Mouse (Mus musculus) hindbrain, postnatal 0 days (tissue): Measurements from ENCODE around the gene Cbl. TPM values are rescaled to one million over a fixed set of nuclear protein-coding genes. Genes with fewer than 3 reads are reported as not detected.

Experiments used
- ATAC-seq: fragments of 200-750 bp; cut with Nextera tagmentation; 2 replicates; pipeline ENCODE4 v1.8.0; 2017; ENCODE audit warnings: mild to moderate bottlenecking, moderate TSS enrichment, moderate library complexity
- DNase-seq: peaks from one replicate; pipeline ENCODE4 v3.0.0-alpha.2; 2015; ENCODE audit warnings: low spot score
- H3K27ac ChIP-seq: fragments of 300-500 bp; sonication (generic); 2 replicates; pipeline ENCODE4 v1.5.1; 2014; ENCODE audit warnings: mild to moderate bottlenecking
- H3K27me3 ChIP-seq: fragments of 300-500 bp; sonication (generic); 2 replicates; pipeline ENCODE4 v1.6.1; 2014; ENCODE audit warnings: low read length, mixed read lengths; ENCODE audit not compliant: insufficient read depth
- H3K36me3 ChIP-seq: fragments of 300-500 bp; sonication (generic); 2 replicates; pipeline ENCODE4 v1.6.1; 2014; ENCODE audit warnings: low read length, mixed read lengths; ENCODE audit not compliant: insufficient read depth
- H3K4me1 ChIP-seq: fragments of 300-500 bp; sonication (generic); 2 replicates; pipeline ENCODE4 v1.6.1; 2014; ENCODE audit warnings: antibody characterized with exemption, low read length, mixed read lengths; ENCODE audit not compliant: insufficient read depth
- H3K4me2 ChIP-seq: fragments of 300-500 bp; sonication (generic); 2 replicates; pipeline ENCODE4 v1.6.1; 2014; ENCODE audit warnings: low read depth, mild to moderate bottlenecking, low read length, moderate library complexity, mixed read lengths
- H3K4me3 ChIP-seq: fragments of 300-500 bp; sonication (generic); 2 replicates; pipeline ENCODE4 v1.5.1; 2014; ENCODE audit warnings: low read length
- H3K9ac ChIP-seq: fragments of 300-500 bp; sonication (generic); replicated peaks from 2 replicates; pipeline ENCODE4 v1.6.1; 2014; ENCODE audit warnings: mild to moderate bottlenecking, low read length, moderate library complexity, mixed read lengths
- H3K9me3 ChIP-seq: fragments of 300-500 bp; sonication (generic); 2 replicates; pipeline ENCODE4 v1.6.1; 2016; ENCODE audit warnings: low read length, mixed read lengths
- CTCF ChIP-seq: IDR thresholded peaks from 2 replicates; pipeline ENCODE4 v1.5.1; 2016; ENCODE audit warnings: antibody characterized with exemption, control low read depth, low read depth
- WGBS: fragments of 180-500 bp; shearing (Covaris S2); extraction: QIAGEN DNeasy Blood & Tissue Kit; methylation state at CpG from one replicate; pipeline ENCODE4 v1.1.7; 2014; 5-methylcytosine and 5-hydroxymethylcytosine counted together
- polyA plus RNA-seq: library from polyadenylated mRNA; unstranded; fragments of >200 nt; fragmentation: Nextera tagmentation; extraction: Ambion mirVana; gene quantifications from 2 replicates; pipeline ENCODE4 v1.2.1, GENCODE M21; 2015
- total RNA-seq: library from RNA; depleted of rRNA; stranded (reverse); fragments of >200 nt; gene quantifications from 2 replicates; pipeline ENCODE4 v1.2.3, GENCODE M21; 2014

Gene Cbl
- total and polyA plus RNA-seq, 2 experiments from 2014 or later, result 13.2 to 24.2 TPM

DNA sequence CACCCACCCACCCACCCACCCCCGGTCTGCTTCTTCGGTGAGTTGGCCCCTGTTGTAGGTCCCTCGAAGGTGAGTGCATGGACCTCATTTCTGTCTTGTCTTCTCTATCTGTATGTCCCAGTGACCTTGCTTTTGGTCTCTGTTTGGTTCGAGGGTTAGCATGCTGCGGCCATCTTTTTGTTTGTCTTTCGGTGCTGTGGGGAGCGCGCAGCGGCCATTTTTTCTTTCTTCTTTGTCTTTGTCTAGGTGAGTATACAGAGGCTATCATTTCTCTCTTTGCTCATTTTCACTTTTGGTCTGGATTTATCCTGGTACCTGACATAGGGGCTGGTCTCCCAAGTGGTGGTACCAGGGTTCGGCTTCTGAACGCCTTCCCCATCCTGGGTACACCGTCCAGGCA lies 55.0 kb downstream of the Cbl start:
- H3K36me3 ChIP-seq, result no peaks in the 10 kb centered on the region
- TF ChIP-seq CTCF, result no peak
- H3K4me2 ChIP-seq, result no peak overlapping the region
- H3K27ac ChIP-seq, result no peak overlapping the region
- DNase-seq, result no peak
- no peaks in the 10 kb centered on the region for H3K9me3 ChIP-seq
- no peaks in the 10 kb centered on the region for H3K27me3 ChIP-seq
- no peak overlapping the region for H3K9ac ChIP-seq
- H3K4me3 ChIP-seq, result no peak overlapping the region
- over 99% methylated on average over 12 of the region's 12 CpGs for WGBS
- no peak for ATAC-seq
- H3K4me1 ChIP-seq, result no peaks in the 10 kb centered on the region

DNA sequence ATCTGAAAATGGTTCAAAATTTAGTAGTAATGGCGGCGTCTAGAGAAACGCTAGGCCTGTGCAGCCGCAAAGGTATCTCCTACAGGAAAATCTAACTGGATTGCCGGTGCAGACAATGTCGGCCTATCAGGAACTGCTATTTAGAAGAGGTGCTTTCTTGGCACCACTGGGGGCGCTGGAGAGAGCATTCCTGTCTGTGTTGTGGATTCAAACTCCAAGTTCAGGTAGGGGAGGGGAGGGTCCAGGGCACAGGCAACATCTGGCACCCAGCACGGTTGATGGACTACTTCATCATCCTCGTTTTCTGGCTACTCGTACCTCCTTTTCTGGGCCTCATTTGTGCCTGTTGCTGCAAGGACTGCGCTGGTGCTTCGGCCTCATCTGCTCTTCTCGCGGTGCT lies 55.5 kb downstream of the Cbl start:
- Histone ChIP-seq H3K4me3 (no peak overlapping the region), H3K27ac (no peak overlapping the region), H3K9ac (no peak overlapping the region), H3K4me1 (no peaks in the 10 kb centered on the region), H3K27me3 (no peaks in the 10 kb centered on the region), H3K9me3 (no peaks in the 10 kb centered on the region), H3K36me3 (no peaks in the 10 kb centered on the region), H3K4me2 (no peak overlapping the region)
- ATAC-seq (no peak), DNase-seq (peak; percentile 46)
- WGBS, result 86% methylated on average over 14 of the region's 14 CpGs
- TF ChIP-seq CTCF, result peak; percentile 33

DNA sequence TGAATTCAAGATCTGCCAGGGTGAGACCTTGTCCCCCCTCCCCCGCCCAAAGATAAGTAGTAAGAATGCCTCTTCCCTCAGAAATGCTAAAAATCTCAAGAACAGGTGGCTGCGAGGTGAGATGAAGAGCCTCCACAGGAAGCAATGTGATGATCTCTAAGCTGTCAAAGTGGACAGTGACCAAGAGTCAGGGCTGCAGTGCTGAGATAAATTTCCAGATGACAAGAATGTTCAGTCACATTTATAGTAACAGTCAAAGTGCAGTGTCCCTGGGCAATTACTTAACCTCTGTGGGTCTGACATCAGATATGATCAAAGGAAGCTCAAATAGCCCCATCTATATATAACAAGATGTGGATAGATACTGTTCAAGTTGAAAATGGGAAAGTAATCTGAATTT lies 56.4 kb downstream of the Cbl start:
- WGBS, result 97% methylated on average over 2 of the region's 2 CpGs

DNA sequence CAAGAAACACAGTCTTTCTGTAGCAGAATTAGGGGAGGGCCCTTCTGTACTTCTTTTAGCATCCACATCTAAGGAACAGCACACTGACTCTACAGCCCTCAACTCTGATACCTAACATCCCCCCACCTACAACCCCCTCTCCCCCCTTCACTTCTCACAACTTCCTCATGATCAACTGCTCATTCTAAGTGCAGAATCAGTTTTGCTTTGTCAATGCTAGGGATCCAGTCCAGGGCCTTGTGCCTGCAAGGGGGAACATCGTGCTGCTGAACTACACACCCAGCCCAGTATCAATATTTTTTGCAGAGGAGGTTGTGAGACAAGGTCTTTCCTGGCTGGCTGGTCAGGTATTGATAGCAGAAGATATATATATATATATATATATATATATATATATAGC lies 57.9 kb downstream of the Cbl start:
- no peak overlapping the region for H3K9ac ChIP-seq
- peaks cover 10% of the 10 kb centered on the region; the same call in 1 of the 2 replicates for H3K36me3 ChIP-seq
- no peak overlapping the region for H3K4me3 ChIP-seq
- no peak for TF ChIP-seq CTCF
- ATAC-seq (no peak), DNase-seq (no peak)
- H3K27ac ChIP-seq, result no peak overlapping the region
- no peaks in the 10 kb centered on the region for H3K27me3 ChIP-seq
- H3K9me3 ChIP-seq, result no peaks in the 10 kb centered on the region
- WGBS, result 80% methylated on average over 1 of the region's 1 CpGs
- H3K4me2 ChIP-seq, result no peak overlapping the region
- no peaks in the 10 kb centered on the region for H3K4me1 ChIP-seq

More for the DNA sequence above, 56.4 kb downstream of the Cbl start:
- Histone ChIP-seq H3K27me3 (no peaks in the 10 kb centered on the region), H3K36me3 (no peaks in the 10 kb centered on the region), H3K9ac (no peak overlapping the region), H3K4me1 (no peaks in the 10 kb centered on the region), H3K4me3 (no peak overlapping the region), H3K9me3 (no peaks in the 10 kb centered on the region), H3K4me2 (no peak overlapping the region), H3K27ac (no peak overlapping the region)
- TF ChIP-seq CTCF, result no peak
- DNase-seq, result no peak
- ATAC-seq, result no peak

DNA sequence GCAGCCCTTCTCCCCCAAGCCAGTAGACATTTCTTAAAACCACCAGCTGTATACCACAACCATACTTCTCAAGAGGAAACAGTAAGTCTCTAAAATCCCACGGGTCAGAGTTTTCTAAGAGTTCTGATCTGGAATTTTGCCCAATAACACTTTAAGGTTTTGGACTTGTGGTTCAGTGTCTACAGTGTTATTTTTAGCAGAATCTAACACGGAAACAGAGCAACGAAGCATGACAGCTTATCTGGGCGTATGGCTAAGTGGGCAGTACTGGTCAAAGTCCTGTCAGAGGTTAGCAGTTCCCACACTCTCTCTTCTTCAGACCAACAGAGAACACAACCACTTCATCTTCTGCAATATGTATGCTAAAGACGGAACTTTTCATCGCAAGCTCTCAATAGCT lies 58.3 kb downstream of the Cbl start:
- no peaks in the 10 kb centered on the region for H3K27me3 ChIP-seq
- no peak overlapping the region for H3K4me2 ChIP-seq
- ATAC-seq (no peak), DNase-seq (no peak)
- no peak overlapping the region for H3K4me3 ChIP-seq
- H3K36me3 ChIP-seq, result peaks cover 14% of the 10 kb centered on the region; the same call in 1 of the 2 replicates
- TF ChIP-seq CTCF, result no peak
- 71% methylated on average over 6 of the region's 6 CpGs for WGBS
- no peak overlapping the region for H3K27ac ChIP-seq
- no peaks in the 10 kb centered on the region for H3K4me1 ChIP-seq
- H3K9ac ChIP-seq, result no peak overlapping the region
- no peaks in the 10 kb centered on the region for H3K9me3 ChIP-seq

DNA sequence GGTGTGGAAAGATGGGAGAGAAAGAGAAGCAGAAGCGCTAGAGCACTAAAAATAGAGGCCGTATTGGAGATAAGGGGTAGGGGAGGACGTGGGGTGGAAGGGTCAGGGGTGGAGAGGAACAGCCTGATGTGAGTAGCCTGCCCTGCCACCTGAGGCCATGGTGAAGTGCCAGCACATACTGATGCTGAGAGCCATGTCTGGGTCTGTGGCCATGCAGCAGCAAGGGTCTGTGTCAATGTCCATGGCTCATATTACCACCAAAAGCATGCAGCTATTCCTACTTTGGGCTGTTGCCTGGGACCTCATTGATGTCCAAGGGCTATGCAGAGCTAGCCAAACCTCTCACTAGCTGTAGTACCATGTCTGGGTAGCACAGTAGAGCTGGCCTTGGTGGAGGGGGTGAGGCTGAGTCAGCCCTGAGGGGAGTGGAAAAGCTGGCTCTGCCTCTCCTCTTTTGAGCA lies 63.1 kb downstream of the Cbl start:
- no peak overlapping the region for H3K4me2 ChIP-seq
- H3K4me3 ChIP-seq, result no peak overlapping the region
- H3K36me3 ChIP-seq, result peaks cover 21% of the 10 kb centered on the region; the same call in 1 of the 2 replicates
- DNase-seq, result no peak
- H3K4me1 ChIP-seq, result no peaks in the 10 kb centered on the region
- no peaks in the 10 kb centered on the region for H3K27me3 ChIP-seq
- H3K9ac ChIP-seq, result no peak overlapping the region
- no peak for ATAC-seq
- WGBS, result 89% methylated on average over 3 of the region's 3 CpGs
- H3K27ac ChIP-seq, result no peak overlapping the region
- H3K9me3 ChIP-seq, result no peaks in the 10 kb centered on the region
- no peak for TF ChIP-seq CTCF

DNA sequence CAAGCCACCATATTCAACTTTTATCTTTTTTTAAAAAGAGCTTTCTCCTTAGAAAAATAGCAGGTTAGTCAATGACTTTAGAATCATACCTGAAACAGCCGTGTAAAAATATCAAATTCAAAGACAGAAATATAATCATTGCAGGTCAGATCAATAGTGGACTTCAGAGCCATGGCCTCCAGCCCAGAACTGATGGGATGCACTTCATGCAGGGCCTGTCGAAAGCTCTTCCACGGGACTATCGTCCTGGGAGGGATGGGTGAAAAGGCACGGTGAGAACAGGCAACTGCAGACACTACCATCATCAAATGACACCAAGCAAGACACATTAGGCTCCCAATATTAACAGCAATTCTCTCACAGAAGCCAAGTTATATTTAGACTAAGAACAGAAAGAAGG lies 64.9 kb downstream of the Cbl start:
- Histone ChIP-seq H3K36me3 (peaks cover 27% of the 10 kb centered on the region), H3K27me3 (no peaks in the 10 kb centered on the region), H3K4me1 (no peaks in the 10 kb centered on the region), H3K4me2 (no peak overlapping the region), H3K9me3 (no peaks in the 10 kb centered on the region), H3K4me3 (no peak overlapping the region), H3K27ac (no peak overlapping the region), H3K9ac (no peak overlapping the region)
- TF ChIP-seq CTCF, result no peak
- ATAC-seq, result no peak
- DNase-seq, result no peak
- WGBS, result 85% methylated on average over 5 of the region's 5 CpGs
